Mouse (Mus musculus): ENCODE data around the gene 2310034G01Rik. TPM values are rescaled to one million over a fixed set of nuclear protein-coding genes. Genes with fewer than 3 reads are reported as not detected.

2310034G01Rik gene
- total and polyA plus RNA-seq, 3 experiments = 0.50 to 0.95 TPM; not detected in 1

GRCm38 (mm10) chr19:46369204-46369603 is 19.1 kb upstream of the 2310034G01Rik start (continued):
- TF ChIP-seq MAZ (IDR thresholded peaks at IDR 0.05; ENCODE audit: low read depth, low read length) (0 out of 2 replicates have a peak, but pooled peaks have one; percentile 48), CTCF (IDR thresholded peaks at IDR 0.05 in 2 of 3, conservative IDR thresholded peaks at IDR 0.05 in 1 of 3; ENCODE audit: control insufficient read depth in 1 of 3, insufficient read depth in 1 of 3, low read depth in 2 of 3, low read length in 3 of 3, poor library complexity in 1 of 3, severe bottlenecking in 1 of 3) (peak; percentile 56 to 88 (median 76)), GATA1 (IDR thresholded peaks at IDR 0.05; ENCODE audit: low read depth, low read length) (no peak), EP300 (IDR thresholded peaks at IDR 0.05; ENCODE audit: low read depth in 1 of 2, low read length in 2 of 2) (no peak), ZMIZ1 (IDR thresholded peaks at IDR 0.05; ENCODE audit: low read depth, low read length) (no peak), NELFE (IDR thresholded peaks at IDR 0.05; ENCODE audit: low read depth, low read length) (no peak), USF1 (IDR thresholded peaks at IDR 0.05; ENCODE audit: low read depth, low read length) (no peak), MAFK (IDR thresholded peaks at IDR 0.05; ENCODE audit: borderline replicate concordance, low read depth, low read length) (no peak), CHD2 (IDR thresholded peaks at IDR 0.05; ENCODE audit: low read length) (no peak), TCF12 (IDR thresholded peaks at IDR 0.05; ENCODE audit: low read depth, low read length) (no peak), ETS1 (IDR thresholded peaks at IDR 0.05; ENCODE audit: low read depth, low read length) (no peak), MEF2A (IDR thresholded peaks at IDR 0.05; ENCODE audit: extremely low read depth, insufficient replicate concordance, low read depth, low read length, poor library complexity, severe bottlenecking) (no peak)

GRCm38 (mm10) chr19:46367798-46368590 is 17.9 kb upstream of the 2310034G01Rik start:
- DNase-seq (ENCODE audit: low read depth, low spot score) = no peak

More at GRCm38 (mm10) chr19:46367798-46368590, 17.9 kb upstream of the 2310034G01Rik start:
- H3K4me1 ChIP-seq (ENCODE audit: control insufficient read depth in 1 of 2, insufficient read depth in 2 of 2, low read length in 2 of 2) = no peaks in the 10 kb centered on the region
- H3K36me3 ChIP-seq (ENCODE audit: control insufficient read depth in 1 of 2, insufficient read depth in 2 of 2, low read length in 2 of 2) = no peaks in the 10 kb centered on the region; a peak in 1 of 4 replicates
- H3K9ac ChIP-seq (ENCODE audit: control insufficient read depth, low read depth, low read length, poor library complexity, severe bottlenecking) = no peak overlapping the region
- TF ChIP-seq POLR2AphosphoS2 (IDR thresholded peaks at IDR 0.05; ENCODE audit: low read length) (no peak), TAL1 (IDR thresholded peaks at IDR 0.05; ENCODE audit: low read length) (no peak), RCOR1 (IDR thresholded peaks at IDR 0.05; ENCODE audit: low read depth, low read length) (no peak), RAD21 (IDR thresholded peaks at IDR 0.05; ENCODE audit: low read depth, low read length) (no peak), GABPA (IDR thresholded peaks at IDR 0.05; ENCODE audit: low read depth, low read length) (no peak), MAZ (IDR thresholded peaks at IDR 0.05; ENCODE audit: low read depth, low read length) (no peak), ZNF384 (IDR thresholded peaks at IDR 0.05; ENCODE audit: low read depth, low read length) (no peak), MAX (IDR thresholded peaks at IDR 0.05; ENCODE audit: low read length) (no peak), TBP (IDR thresholded peaks at IDR 0.05; ENCODE audit: low read depth, low read length) (no peak), GATA1 (IDR thresholded peaks at IDR 0.05; ENCODE audit: low read depth, low read length) (no peak), NRF1 (IDR thresholded peaks at IDR 0.05; ENCODE audit: insufficient read depth, low read depth, low read length, poor library complexity, severe bottlenecking) (no peak), MEF2A (IDR thresholded peaks at IDR 0.05; ENCODE audit: extremely low read depth, insufficient replicate concordance, low read depth, low read length, poor library complexity, severe bottlenecking) (no peak), CHD1 (IDR thresholded peaks at IDR 0.05; ENCODE audit: low read depth, low read length) (no peak), KAT2A (conservative IDR thresholded peaks at IDR 0.05; ENCODE audit: low read depth, low read length) (no peak), JUND (IDR thresholded peaks at IDR 0.05; ENCODE audit: low read depth, low read length) (no peak), MXI1 (IDR thresholded peaks at IDR 0.05; ENCODE audit: low read depth, low read length) (no peak), CHD2 (IDR thresholded peaks at IDR 0.05; ENCODE audit: low read length) (no peak), POLR2AphosphoS5 (IDR thresholded peaks at IDR 0.05; ENCODE audit: borderline replicate concordance, low read depth, low read length) (no peak)
- no peak overlapping the region for H3K4me3 ChIP-seq (ENCODE audit: control insufficient read depth in 1 of 2, insufficient read depth in 1 of 2, low read depth in 2 of 2, low read length in 2 of 2)
- no peaks in the 10 kb centered on the region for H3K27me3 ChIP-seq (ENCODE audit: control insufficient read depth in 1 of 2, insufficient read depth in 2 of 2, low read length in 2 of 2)
- H3K9me3 ChIP-seq (replicated peaks; ENCODE audit: insufficient read depth, low read length) = no peaks in the 10 kb centered on the region
- no peak overlapping the region for H3K27ac ChIP-seq (ENCODE audit: control insufficient read depth, low read depth, low read length)
- H3K79me2 ChIP-seq (ENCODE audit: control insufficient read depth, insufficient read depth, low read length, poor library complexity) = no peaks in the 10 kb centered on the region

Data from MEL (cell line).